Mouse (Mus musculus) adrenal gland, adult (tissue): ENCODE results near the gene Olfr1002.
"Not testable (repeated sequence)": the region's sequence is repeated elsewhere in the genome, so short reads cannot be mapped to it uniquely, and the experiment has no call there.

Experiments used
- DNase-seq, 2 experiments: peaks; one replicate each; pipeline ENCODE4 v3.0.0; 2022 to 2023; ENCODE audit warnings: low spot score in 1 of 2; ENCODE audit not compliant: inconsistent age in 2 of 2

Olfr1002 gene

DNA sequence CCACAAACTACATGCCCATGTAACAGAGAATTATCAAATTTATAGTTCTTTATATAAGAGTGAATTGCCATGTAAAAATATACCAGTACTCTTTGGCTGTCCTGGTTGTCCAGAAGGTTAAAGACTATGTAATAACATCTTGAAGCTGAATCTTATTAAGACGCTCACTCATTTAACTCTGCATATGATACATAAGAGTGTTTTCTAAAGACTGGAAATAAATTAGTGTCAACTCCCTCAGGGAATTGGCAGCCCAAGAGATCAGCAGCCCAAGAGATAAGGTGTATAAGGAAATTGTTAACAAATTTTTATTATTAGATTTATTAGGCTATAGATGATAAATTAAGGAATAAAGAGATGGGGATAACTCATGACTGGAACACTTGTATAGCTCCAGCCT lies at the start of gene Olfr1002:
Gene Olfr1002, minus strand, starts transcription at position 101 of the 400 bp plus-strand sequence.
- DNase-seq = no peak

DNA sequence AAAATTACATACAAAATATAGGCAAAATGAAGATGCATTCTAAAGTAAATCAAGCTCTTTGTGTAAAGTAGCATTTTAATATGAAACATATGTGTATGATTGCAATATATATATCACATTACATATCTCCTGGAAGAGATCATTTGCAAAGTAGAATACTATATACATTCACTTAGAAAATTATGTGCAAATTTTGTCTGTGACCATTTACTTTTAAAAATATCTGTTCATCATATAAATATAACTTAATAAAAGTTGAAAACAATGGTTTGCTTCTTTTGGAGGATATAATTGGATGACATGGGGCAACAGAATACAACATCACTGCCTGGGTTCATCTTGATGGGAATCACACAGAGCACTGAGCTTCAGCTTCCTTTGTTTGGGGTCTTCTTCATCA lies 38.6 kb upstream of the Olfr1002 start, which contains the start of gene Olfr1008:
Gene Olfr1008, plus strand, starts transcription at position 301 of the 400 bp plus-strand sequence.
- no peak for DNase-seq

DNA sequence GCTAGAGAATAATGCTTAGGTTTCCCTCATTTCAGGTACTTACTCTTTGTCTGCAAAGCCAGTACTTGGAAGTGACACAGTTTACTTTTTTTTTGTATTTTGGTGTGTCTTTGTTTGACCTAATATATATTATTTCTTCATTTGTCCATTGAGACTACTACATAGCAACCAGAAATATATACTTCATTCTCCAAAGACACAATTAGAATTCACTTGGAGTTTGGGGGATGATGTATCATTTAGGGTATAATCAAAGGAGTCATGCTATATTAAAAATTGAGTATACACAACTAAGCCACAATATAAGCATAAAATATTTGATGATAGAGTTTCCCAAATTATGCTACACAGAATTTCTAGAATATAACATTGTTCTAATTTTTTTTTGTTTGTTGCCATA lies 28.2 kb upstream of the Olfr1002 start, which contains the start of gene Olfr1006:
Gene Olfr1006, minus strand, starts transcription at position 101 of the 400 bp plus-strand sequence.
- DNase-seq = no peak

DNA sequence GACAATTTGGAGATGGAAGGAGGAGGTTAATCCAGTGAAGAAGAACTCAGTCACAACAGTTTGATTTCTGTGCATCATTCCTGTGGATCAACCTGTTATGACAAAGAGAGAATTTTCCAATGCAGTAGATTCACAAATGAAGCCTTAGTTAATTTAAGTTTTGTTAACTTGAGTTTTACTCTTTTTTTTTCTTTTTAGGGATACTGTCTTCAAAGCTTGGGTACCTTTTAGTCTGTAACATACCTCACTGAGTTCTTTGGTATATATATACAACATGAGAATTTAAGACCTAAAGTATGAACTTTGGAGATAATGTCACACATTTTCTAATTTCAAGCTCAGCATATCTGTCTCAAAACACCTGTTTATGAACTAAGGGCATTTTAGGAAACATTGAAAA lies 13.9 kb upstream of the Olfr1002 start, which contains the start of gene Olfr154:
Gene Olfr154, minus strand, starts transcription at position 101 of the 400 bp plus-strand sequence.
- not testable (repeated sequence) for DNase-seq

DNA sequence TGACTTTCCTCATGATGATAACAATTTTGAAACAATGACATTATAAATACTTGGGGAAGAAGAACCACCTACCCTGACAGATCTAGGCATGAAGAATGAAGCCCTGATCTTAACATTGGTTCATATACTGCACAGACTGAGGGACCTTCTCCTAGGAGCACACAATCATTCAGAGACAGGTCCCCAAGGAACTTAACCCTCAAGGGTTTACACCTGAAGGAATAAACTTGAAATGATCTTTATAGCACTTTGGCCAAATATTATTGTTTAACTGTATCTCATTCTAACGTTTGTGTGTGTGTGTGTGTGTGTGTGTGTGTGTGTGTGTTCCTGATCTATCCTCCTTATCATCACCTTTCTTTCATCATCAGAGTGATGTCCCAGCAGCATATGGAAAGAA lies 38.7 kb downstream of the Olfr1002 start, which contains the start of gene Olfr1000:
Gene Olfr1000, minus strand, starts transcription at position 101 of the 400 bp plus-strand sequence.
- no peak for DNase-seq
